Mouse (Mus musculus) stomach, postnatal 0 days (tissue): ENCODE results near the gene Impdh2.

Experiments used
- CTCF ChIP-seq: IDR thresholded peaks from 2 replicates; pipeline ENCODE4 v1.5.1; 2016; ENCODE audit warnings: antibody characterized with exemption, low read depth, mild to moderate bottlenecking, moderate library complexity
- EP300 ChIP-seq: optimal IDR thresholded peaks from 2 replicates; pipeline ENCODE3; 2016; ENCODE audit warnings: antibody characterized with exemption

DNA sequence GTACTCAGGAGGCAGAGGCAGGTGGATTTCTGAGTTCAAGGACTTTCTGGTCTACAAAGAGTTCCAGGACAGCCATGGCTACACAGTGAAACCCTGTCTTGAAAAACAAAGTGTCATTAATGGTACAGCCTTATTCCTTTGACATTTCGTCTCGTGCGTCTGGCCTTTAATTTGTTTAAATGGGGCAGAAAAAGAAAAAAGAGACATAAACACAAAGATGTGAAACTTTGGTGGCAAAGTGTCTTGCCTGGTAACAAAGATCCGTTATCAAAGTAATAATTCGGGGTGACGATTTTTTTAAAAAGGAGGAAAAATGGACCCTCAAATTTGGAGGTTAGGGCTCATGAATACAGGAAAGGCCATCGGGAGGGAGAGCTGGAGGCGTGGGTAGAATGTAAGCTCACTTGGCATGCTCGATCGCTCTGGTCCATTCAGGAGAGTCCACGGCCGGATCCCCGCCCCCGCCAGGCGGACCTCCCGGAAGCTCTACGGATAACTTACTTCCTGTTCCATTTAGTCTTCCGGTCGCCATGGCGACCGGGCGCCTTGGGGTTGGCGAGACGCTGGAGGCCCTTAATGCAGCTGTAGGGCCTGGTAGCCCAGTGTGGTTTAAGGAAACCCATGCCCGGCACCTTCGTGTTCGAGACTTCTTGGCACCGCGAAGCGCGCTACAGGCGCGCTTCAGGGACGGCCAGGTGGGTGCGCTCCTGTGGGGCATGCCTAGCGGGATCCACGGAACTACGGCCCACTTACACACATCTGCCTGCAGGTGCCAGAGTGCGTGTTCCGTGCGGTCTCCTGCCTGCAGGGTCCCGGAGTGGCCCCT lies 9.5 kb downstream of the Impdh2 start, which contains the start of gene Dalrd3:
- TF ChIP-seq CTCF (no peak), EP300 (no peak)
